Mouse (Mus musculus) kidney, adult 2 months (tissue): ENCODE data around the gene Ldhal6b. TPM values are rescaled to one million over a fixed set of nuclear protein-coding genes. Genes with fewer than 3 reads are reported as not detected.
A peak's percentile ranks its signal among the peaks of the same experiment; 100 is the strongest.

ENCODE experiments used
- DNase-seq: peaks from one replicate; pipeline ENCODE4 v3.0.0; 2021
- H3K27ac ChIP-seq: fragments of 200-500 bp; 2 replicates; pipeline ENCODE4 v1.5.1; 2012; ENCODE audit warnings: low read depth, low read length, control low read depth, inconsistent platforms; ENCODE audit not compliant: insufficient read depth
- H3K27me3 ChIP-seq: fragments of 200-500 bp; replicated peaks from 2 replicates; pipeline ENCODE4 v1.6.1; 2012; ENCODE audit warnings: mild to moderate bottlenecking, moderate library complexity, low read length, inconsistent platforms; ENCODE audit not compliant: control insufficient read depth, insufficient read depth
- H3K36me3 ChIP-seq: fragments of 200-500 bp; 2 replicates; pipeline ENCODE4 v1.6.1; 2012; ENCODE audit warnings: mild to moderate bottlenecking, moderate library complexity, low read length, inconsistent platforms; ENCODE audit not compliant: control insufficient read depth, insufficient read depth
- H3K4me1 ChIP-seq: fragments of 200-500 bp; 2 replicates; pipeline ENCODE4 v1.6.1; 2011; ENCODE audit warnings: low read length; ENCODE audit not compliant: control insufficient read depth, insufficient read depth
- H3K4me3 ChIP-seq: fragments of 200-500 bp; 2 replicates; pipeline ENCODE4 v1.5.1; 2011; ENCODE audit warnings: mild to moderate bottlenecking, low read depth, low read length, control low read depth; ENCODE audit not compliant: insufficient read depth
- CTCF ChIP-seq: fragments of 200-500 bp; conservative IDR thresholded peaks from 2 replicates; pipeline ENCODE4 v1.5.1; 2011; ENCODE audit warnings: low read depth, mild to moderate bottlenecking, control low read depth, low read length, moderate library complexity, mixed read lengths; ENCODE audit not compliant: insufficient read depth, insufficient read length
- POLR2A ChIP-seq: fragments of 200-500 bp; IDR thresholded peaks from one replicate; pipeline ENCODE4 v1.6.1; 2011; ENCODE audit warnings: low read depth, low read length, control low read depth
- WGBS: fragments of 180-500 bp; shearing (Covaris S2); methylation state at CpG from one replicate; pipeline ENCODE4 v1.1.7; 2018; 5-methylcytosine and 5-hydroxymethylcytosine counted together
- polyA plus RNA-seq: library from polyadenylated mRNA; depleted of rRNA; stranded (reverse); fragments of >200 nt; gene quantifications from 2 replicates; pipeline ENCODE4 v1.2.3, GENCODE M21; 2012

The Ldhal6b gene
- polyA plus RNA-seq, 1 experiment: 0.27 TPM

DNA sequence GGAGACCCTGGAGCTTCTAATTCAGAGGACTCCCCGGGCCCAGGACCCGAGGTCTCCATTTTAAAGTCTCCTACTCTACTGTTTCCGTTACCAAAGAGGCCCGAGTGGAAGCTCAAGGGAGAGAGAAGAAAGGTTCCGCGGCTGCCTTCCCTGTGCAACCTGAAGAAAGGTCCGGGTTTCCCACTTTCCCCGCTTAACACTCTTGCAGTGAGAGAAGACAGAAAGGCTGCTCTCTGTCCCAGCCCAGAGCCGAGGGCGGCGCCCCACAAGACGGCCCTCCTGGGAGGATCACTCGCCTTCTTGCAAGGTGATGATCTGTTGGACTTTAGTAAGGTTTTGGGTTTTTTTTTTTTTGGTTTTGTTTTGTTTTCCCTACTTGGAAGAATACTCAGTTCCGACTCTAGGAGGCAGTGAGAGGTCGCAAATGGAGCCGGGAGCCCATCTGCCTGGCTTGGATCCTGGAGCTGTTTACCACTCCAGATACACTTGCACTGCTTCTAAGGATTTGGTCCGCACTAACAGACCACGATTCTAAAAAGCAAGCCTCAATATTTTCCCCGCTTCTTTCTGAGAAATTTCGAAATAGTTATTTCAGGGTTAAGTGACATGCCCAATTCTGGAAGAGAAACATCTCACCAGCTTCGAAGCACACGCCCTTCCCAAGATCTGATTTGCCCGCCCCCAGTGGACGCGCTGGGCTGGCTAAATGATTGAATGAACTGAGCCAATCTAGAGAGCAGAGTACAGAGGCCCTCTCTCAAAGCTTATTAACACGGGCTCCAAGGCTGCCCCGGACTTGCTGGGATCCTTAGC, 21.8 kb upstream of the Ldhal6b start, which contains the start of gene Tmem242:
Gene Tmem242, minus strand, starts transcription at position 101 of the 813 bp plus-strand sequence.
- Histone ChIP-seq H3K27ac (peak within 1 kb of the TSS; percentile 89), H3K4me1 (no peaks in the 10 kb centered on the region), H3K36me3 (no peaks in the 10 kb centered on the region), H3K27me3 (no peaks in the 10 kb centered on the region), H3K4me3 (peak within 1 kb of the TSS; percentile 80)
- peak; percentile 95 for DNase-seq
- peak; percentile 68 for TF ChIP-seq CTCF
- no peak for TF ChIP-seq POLR2A
- WGBS: under 1% methylated on average over 27 of the region's 27 CpGs

DNA sequence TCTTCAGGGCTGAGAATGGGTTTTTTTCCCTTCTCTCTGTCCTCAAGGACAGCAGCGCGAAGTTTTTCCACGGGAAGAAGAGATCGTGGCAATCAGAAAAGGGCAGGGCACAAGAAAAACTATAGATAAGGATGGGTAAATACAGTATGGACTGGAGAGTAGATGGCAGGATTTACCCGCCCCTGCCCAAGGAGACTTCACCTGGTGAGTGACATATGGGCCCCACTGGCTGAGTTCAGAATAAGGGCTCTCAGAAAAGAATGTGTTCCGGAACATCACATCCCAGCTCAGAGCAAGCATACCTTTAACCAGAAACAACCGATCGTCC, 21.2 kb upstream of the Ldhal6b start:
- H3K27ac ChIP-seq: peak overlapping the region; percentile 72
- 2% methylated on average over 8 of the region's 8 CpGs for WGBS
- H3K27me3 ChIP-seq: no peaks in the 10 kb centered on the region
- no peak for TF ChIP-seq CTCF
- TF ChIP-seq POLR2A: no peak
- H3K4me1 ChIP-seq: no peaks in the 10 kb centered on the region
- DNase-seq: no peak
- peak overlapping the region; percentile 80 for H3K4me3 ChIP-seq
- no peaks in the 10 kb centered on the region for H3K36me3 ChIP-seq

DNA sequence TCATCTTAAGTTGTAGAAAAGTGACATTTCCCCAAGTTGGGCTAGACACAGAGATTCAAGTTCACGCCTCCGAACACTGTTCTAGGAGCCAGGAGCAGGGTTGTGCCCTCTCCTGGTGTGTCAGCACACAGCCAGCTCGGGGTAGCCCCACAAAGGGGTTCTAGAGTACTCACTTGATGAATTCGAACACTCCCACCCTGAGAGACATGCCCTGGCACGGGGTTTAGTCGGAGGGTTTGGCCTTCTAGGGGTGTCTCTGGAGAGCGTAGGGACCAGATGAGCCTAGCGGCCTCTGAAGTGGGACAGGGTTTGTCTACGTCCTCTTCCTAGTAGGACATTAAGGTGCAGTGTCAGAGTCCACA, 11.2 kb upstream of the Ldhal6b start:
- Histone ChIP-seq H3K27me3 (no peaks in the 10 kb centered on the region), H3K27ac (no peak overlapping the region), H3K36me3 (no peaks in the 10 kb centered on the region), H3K4me1 (no peaks in the 10 kb centered on the region; the same call in 1 of the 2 replicates), H3K4me3 (no peak overlapping the region)
- no peak for DNase-seq
- WGBS: 77% methylated on average over 9 of the region's 9 CpGs
- TF ChIP-seq POLR2A (no peak), CTCF (no peak)

DNA sequence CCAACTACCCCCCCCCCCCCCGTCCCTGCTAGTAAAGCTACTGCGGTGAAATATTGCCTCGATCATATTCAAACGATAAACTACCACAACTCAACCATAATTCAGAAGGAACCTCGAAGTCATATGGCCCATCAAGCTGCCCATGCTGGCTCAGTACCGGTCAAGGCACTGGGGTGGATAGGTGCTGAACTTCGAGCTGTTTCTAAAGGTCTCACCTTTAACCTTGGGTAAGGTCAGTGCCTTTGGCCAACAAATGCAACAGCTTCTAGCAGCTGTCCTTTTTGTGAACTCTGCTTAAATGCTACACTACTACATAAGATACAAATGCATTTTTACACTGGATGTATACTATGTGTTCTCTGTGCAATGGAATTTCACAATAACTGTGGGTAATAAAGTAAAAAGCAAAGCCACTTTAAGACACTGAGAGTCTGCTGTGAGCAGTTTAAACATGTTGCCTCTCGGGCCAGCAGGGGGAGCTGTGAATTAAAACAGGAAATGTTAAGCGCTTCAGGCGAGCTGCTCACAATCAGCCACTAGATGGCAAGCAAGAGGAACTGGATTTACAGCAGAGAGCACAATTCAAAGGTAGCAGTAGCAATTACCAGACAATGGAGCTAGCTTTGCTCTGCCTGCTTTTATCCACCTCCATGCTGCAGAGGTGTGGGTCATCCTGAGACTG, 10.7 kb upstream of the Ldhal6b start:
- no peaks in the 10 kb centered on the region; the same call in 1 of the 2 replicates for H3K4me1 ChIP-seq
- no peak overlapping the region for H3K27ac ChIP-seq
- H3K36me3 ChIP-seq: no peaks in the 10 kb centered on the region
- 49% methylated on average over 10 of the region's 10 CpGs for WGBS
- TF ChIP-seq CTCF (peak; percentile 98), POLR2A (no peak)
- H3K4me3 ChIP-seq: no peak overlapping the region
- no peaks in the 10 kb centered on the region for H3K27me3 ChIP-seq
- peak; percentile 95 for DNase-seq

DNA sequence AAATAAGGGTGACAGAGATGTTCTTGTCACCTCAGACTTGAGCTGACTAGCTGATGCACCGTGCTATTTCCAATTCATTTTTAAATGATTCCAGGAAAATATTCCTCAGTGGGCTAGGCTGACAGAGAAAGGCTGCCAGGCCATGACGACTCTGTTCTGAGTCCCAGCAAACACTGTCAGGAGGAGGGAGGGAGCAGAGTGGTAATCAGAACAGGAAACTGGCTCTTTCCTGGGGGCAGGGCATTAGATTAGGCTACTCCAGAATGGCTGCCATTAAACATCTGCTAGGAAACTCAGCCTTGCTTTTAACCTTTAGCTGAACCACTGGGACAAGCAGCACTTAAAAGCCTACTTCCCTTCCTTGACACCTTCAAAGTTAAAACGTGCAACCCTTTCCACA, 6.6 kb upstream of the Ldhal6b start:
- TF ChIP-seq CTCF: no peak
- TF ChIP-seq POLR2A: no peak
- no peaks in the 10 kb centered on the region for H3K36me3 ChIP-seq
- no peak for DNase-seq
- WGBS: 40% methylated on average over 3 of the region's 3 CpGs
- no peaks in the 10 kb centered on the region; the same call in 1 of the 2 replicates for H3K4me1 ChIP-seq
- H3K27me3 ChIP-seq: no peaks in the 10 kb centered on the region
- no peak overlapping the region for H3K4me3 ChIP-seq
- H3K27ac ChIP-seq: no peak overlapping the region

DNA sequence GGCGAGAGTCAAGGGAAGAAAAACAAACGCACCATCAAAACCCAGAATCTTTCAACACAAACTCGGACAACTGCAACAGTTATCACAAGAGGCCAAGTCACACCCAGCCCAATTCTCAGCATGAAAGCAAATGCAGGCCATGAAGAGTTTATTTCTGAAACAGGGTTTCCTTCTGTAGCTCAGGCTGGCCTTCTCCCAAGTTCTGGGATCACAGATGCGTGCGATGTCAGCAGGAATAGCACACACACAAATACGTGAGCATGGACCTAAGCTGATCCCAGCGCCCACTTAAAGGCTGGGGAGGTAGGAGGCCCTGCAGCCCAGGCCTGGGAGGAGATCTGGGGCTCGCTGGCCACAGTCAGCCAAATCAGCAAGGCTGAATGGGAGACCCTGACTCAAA, 5.6 kb upstream of the Ldhal6b start:
- H3K4me1 ChIP-seq: no peaks in the 10 kb centered on the region; the same call in 1 of the 2 replicates
- TF ChIP-seq CTCF: no peak
- TF ChIP-seq POLR2A: no peak
- no peaks in the 10 kb centered on the region for H3K27me3 ChIP-seq
- no peak overlapping the region for H3K27ac ChIP-seq
- WGBS: 86% methylated on average over 8 of the region's 8 CpGs
- H3K36me3 ChIP-seq: no peaks in the 10 kb centered on the region
- DNase-seq: no peak
- H3K4me3 ChIP-seq: no peak overlapping the region

DNA sequence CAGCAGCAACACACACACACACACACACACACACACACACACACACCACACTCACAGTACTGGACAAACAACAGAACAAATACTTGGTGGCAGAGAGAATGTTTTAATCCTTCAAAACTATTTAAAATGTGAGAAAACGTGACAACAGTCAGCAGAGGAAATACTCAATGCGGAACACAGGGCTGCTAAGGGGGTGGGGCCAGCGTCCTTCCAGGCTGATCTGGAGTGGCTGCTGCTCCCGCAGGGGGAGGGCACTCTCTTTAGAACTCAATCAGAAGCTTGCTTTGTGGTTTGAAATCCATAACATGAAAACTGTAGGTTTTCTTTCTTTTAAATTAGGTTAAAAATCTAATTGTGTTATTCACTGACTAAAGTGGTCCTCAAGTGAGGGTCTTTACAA, 3.3 kb upstream of the Ldhal6b start:
- Histone ChIP-seq H3K27me3 (no peaks in the 10 kb centered on the region), H3K27ac (no peak overlapping the region), H3K4me3 (no peak overlapping the region), H3K36me3 (no peaks in the 10 kb centered on the region), H3K4me1 (no peaks in the 10 kb centered on the region)
- TF ChIP-seq POLR2A: no peak
- no peak for TF ChIP-seq CTCF
- 49% methylated on average over 4 of the region's 4 CpGs for WGBS
- DNase-seq: no peak
